Mouse (Mus musculus) layer of hippocampus, adult 6 months (tissue): ENCODE results near the gene Chchd6. TPM values are rescaled to one million over a fixed set of nuclear protein-coding genes. Genes with fewer than 3 reads are reported as not detected.

Experiments used
- long read RNA-seq, 2 experiments: library from polyadenylated mRNA; unstranded; transcript quantifications; one replicate each; pipeline ENCODE4 v2.0.0; 2019 to 2020
- polyA plus RNA-seq: library from polyadenylated mRNA; unstranded; fragments of <200 nt; fragmentation: Nextera tagmentation; gene quantifications from 2 replicates; pipeline ENCODE4 v1.2.3, GENCODE M21; 2021

Gene Chchd6
- 249 and 258 TPM in 2 replicates for polyA plus RNA-seq
- long read RNA-seq, experiment 1, transcript Chchd6-202 (7 exons, 1,042 nt) = minor isoform, 42 of 256 reads
- long read RNA-seq, experiment 1, transcript Chchd6-201 (8 exons, 1,121 nt) = major isoform, 197 of 256 reads
- long read RNA-seq, experiment 1, partial matches to known transcripts = 9 of 256 reads
- long read RNA-seq, experiment 1, other reads (novel, unspliced or antisense) = 8 of 256 reads
- long read RNA-seq, experiment 2, transcript Chchd6-201 (8 exons, 1,121 nt) = major isoform, 177 of 206 reads
- long read RNA-seq, experiment 2, transcript Chchd6-202 (7 exons, 1,042 nt) = minor isoform, 21 of 206 reads
- long read RNA-seq, experiment 2, partial matches to known transcripts = 2 of 206 reads
- long read RNA-seq, experiment 2, other reads (novel, unspliced or antisense) = 6 of 206 reads

GRCm38 (mm10) chr6:89595018-89595776 is at the start of gene Chchd6:
TSS of gene Chchd6 (minus strand) at chr6:89595652.

GRCm38 (mm10) chr6:89643798-89644270 is 48.4 kb upstream of the Chchd6 start, which contains the start of gene Txnrd3:
TSS of gene Txnrd3 (plus strand) at chr6:89643988.

GRCm38 (mm10) chr6:89362281-89363106 is 233.0 kb downstream of the Chchd6 start, which contains the start of gene Plxna1:
TSS of gene Plxna1 (minus strand) at chr6:89362620.

Other genes with a start within 250 kb of the Chchd6 start
- gene Plxna1, start 233.0 kb downstream of the Chchd6 start, polyA plus RNA-seq = 6.4 and 9.4 TPM in 2 replicates
- gene Txnrd3, start 48.3 kb upstream of the Chchd6 start, polyA plus RNA-seq = 3.7 TPM in 2 replicates
- not detected in 2 replicates for gene Vmn1r40, start 111.9 kb upstream of the Chchd6 start, polyA plus RNA-seq
- not detected in 2 replicates for gene Vmn1r41, start 145.1 kb upstream of the Chchd6 start, polyA plus RNA-seq